Comparison of ENCODE assay signal across 9 mouse cellular contexts in the genomic region with DNA sequence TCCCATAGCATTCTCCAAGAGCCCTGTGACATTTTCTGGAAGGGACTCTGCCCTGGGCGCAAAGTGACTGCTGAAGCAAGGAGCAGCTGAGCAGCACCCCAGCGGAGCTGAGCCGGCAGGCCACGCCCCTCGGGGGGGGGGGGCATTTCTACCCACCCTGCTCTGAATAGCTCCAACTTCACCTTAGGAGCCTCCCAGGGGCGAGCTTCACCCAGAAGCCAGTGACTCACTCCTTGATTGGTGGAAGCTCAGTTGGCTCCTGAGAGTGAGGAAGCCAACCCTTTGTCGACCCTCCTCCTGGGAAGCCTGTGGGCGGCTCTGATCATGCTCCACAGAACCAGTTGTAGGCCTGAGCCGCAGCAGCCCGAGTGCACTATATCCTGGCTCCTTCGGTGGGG. TPM values are rescaled to one million over a fixed set of nuclear protein-coding genes. Genes with fewer than 3 reads are reported as not detected.
DNase-seq lines count a peak whose midpoint lies in the region; ATAC-seq lines count a peak whose summit lies in the region.
"Had no signal": no experiment of that assay in that cellular context is flagged by ENCODE, and none has a peak within 500 bp of the region (broad histone marks: within the 10 kb centered on the region; RNA-seq: fewer than 3 reads in every experiment).

No protein-coding gene starts in this region.

- intact Hi-C loops in left cerebral cortex, postnatal 36 days (cut with DNase I): no loop called here

- no peak for ATAC-seq in CD4-positive, CD25-positive, alpha-beta regulatory T cell, adult 4 months
- ATAC-seq in heart, embryonic 16.5 days (replicated peaks; ENCODE audit: extremely low read depth, insufficient read depth, low FRiP score): peak; percentile 45; the same call in 1 of the 2 replicates

- H3K36me3 ChIP-seq in heart, embryonic 16.5 days (ENCODE audit: control insufficient read depth, insufficient read depth): no peaks in the 10 kb centered on the region

- no peak overlapping the region for H3K4me3 ChIP-seq in heart, embryonic 16.5 days (ENCODE audit: low read length)

- H3K9me3 ChIP-seq in heart, embryonic 16.5 days (replicated peaks; ENCODE audit: control insufficient read depth, low read length): no peaks in the 10 kb centered on the region

- H3K4me1 ChIP-seq in heart, embryonic 16.5 days (ENCODE audit: control insufficient read depth, insufficient read depth, low read length): peaks cover 27% of the 10 kb centered on the region

- no peaks in the 10 kb centered on the region for H3K27me3 ChIP-seq in heart, embryonic 16.5 days (ENCODE audit: control insufficient read depth, insufficient read depth, low read length)

- H3K9ac ChIP-seq in heart, embryonic 16.5 days (ENCODE audit: low read length): no peak overlapping the region

- peak; percentile 17 for DNase-seq in CD4-positive, CD25-positive, alpha-beta regulatory T cell, adult 2 months (ENCODE audit: low read depth, low spot score)
- peak; percentile 52 for DNase-seq in 3T3-L1 (ENCODE audit: low read depth, low spot score)
- peak; percentile 49 for DNase-seq in liver
- no peak for DNase-seq in left cerebral cortex, postnatal 36 days (ENCODE audit: low spot score in 2 of 2)
- no peak for DNase-seq in spleen, adult 12 weeks (ENCODE audit: low spot score)
- no peak for DNase-seq in testis, postnatal 10 days (ENCODE audit: low spot score)

- H3K4me2 ChIP-seq in heart, embryonic 16.5 days (ENCODE audit: low read depth, low read length): peak overlapping the region; percentile 21; the same call in 1 of the 2 replicates

- 16% methylated on average over 10 of the region's 11 CpGs for WGBS in heart, embryonic 16.5 days

- no peak overlapping the region for H3K27ac ChIP-seq in heart, embryonic 16.5 days (ENCODE audit: low read length)

RNA-seq across cellular contexts. Expression of a gene that starts 10.0 kb away (rescaled TPM):
- not detected for polyA plus RNA-seq in CD4-positive, CD25-positive, alpha-beta regulatory T cell, adult 4 months (2017; shearing (Covaris generic))
- 8.2 and 9.3 TPM in 2 replicates for polyA plus RNA-seq in heart, embryonic 16.5 days (2015; fragmentation: Nextera tagmentation; extraction: Ambion mirVana)
- total RNA-seq in left cerebral cortex, postnatal 36 days (2021): 100 to 1,000 TPM; 622 to 723 TPM
- total RNA-seq: neutrophil, adult 5-6 weeks had no signal

RNA-seq across cellular contexts. Expression of a gene that starts 28.4 kb away (rescaled TPM):
- polyA plus RNA-seq in CD4-positive, CD25-positive, alpha-beta regulatory T cell, adult 4 months (2017; shearing (Covaris generic)): not detected
- polyA plus RNA-seq in heart, embryonic 16.5 days (2015; fragmentation: Nextera tagmentation; extraction: Ambion mirVana): 0.44 and 0.51 TPM in 2 replicates
- total RNA-seq in left cerebral cortex, postnatal 36 days (2021): 10 to 100 TPM; 10.7 to 12.0 TPM
- total RNA-seq: neutrophil, adult 5-6 weeks had no signal

RNA-seq across cellular contexts. Expression of a gene that starts 36.4 kb away (rescaled TPM):
- polyA plus RNA-seq in CD4-positive, CD25-positive, alpha-beta regulatory T cell, adult 4 months (2017; shearing (Covaris generic)): not detected
- polyA plus RNA-seq in heart, embryonic 16.5 days (2015; fragmentation: Nextera tagmentation; extraction: Ambion mirVana): 0.16 TPM in 1 of 2 replicates, not detected in the other
- under 1 TPM in 1 of 2 experiments, not detected in 1; 0.17 TPM for total RNA-seq in left cerebral cortex, postnatal 36 days (2021)
- total RNA-seq: neutrophil, adult 5-6 weeks had no signal

RNA-seq across cellular contexts. Expression of a gene that starts 56.3 kb away (rescaled TPM):
- 10 to 100 TPM; 45.6 to 67.5 TPM for polyA plus RNA-seq in CD4-positive, CD25-positive, alpha-beta regulatory T cell, adult 4 months (2017; shearing (Covaris generic))
- polyA plus RNA-seq in heart, embryonic 16.5 days (2015; fragmentation: Nextera tagmentation; extraction: Ambion mirVana): 194 and 209 TPM in 2 replicates
- total RNA-seq in left cerebral cortex, postnatal 36 days (2021): 10 to 100 TPM; 89.3 to 92.6 TPM

RNA-seq across cellular contexts. Expression of a gene that starts 56.3 kb away (rescaled TPM):
- 100 to 1,000 TPM in 1 of 2 experiments, 10 to 100 TPM in 1; 79.2 to 108 TPM for polyA plus RNA-seq in CD4-positive, CD25-positive, alpha-beta regulatory T cell, adult 4 months (2017; shearing (Covaris generic))
- 88.2 and 98.8 TPM in 2 replicates for polyA plus RNA-seq in heart, embryonic 16.5 days (2015; fragmentation: Nextera tagmentation; extraction: Ambion mirVana)
- total RNA-seq in left cerebral cortex, postnatal 36 days (2021): 10 to 100 TPM; 67.6 to 73.5 TPM

Comparison
In these comparisons a context has a peak if more than half of its experiments do, and no peak if none do; other contexts are left out.
1. DNase-seq: peak in CD4-positive, CD25-positive, alpha-beta regulatory T cell, adult 2 months (single experiment), 3T3-L1 (single experiment) and liver (single experiment); none in left cerebral cortex, postnatal 36 days (0 of 2), spleen, adult 12 weeks (single experiment) and testis, postnatal 10 days (single experiment).